Mouse (Mus musculus) limb, embryonic 12.5 days (tissue): ENCODE measurements around the gene Dll4. TPM values are rescaled to one million over a fixed set of nuclear protein-coding genes. Genes with fewer than 3 reads are reported as not detected.

Experiments
- ATAC-seq: fragments of 200-750 bp; cut with Nextera tagmentation; 2 replicates; pipeline ENCODE4 v1.8.0; 2017; ENCODE audit warnings: low read depth, moderate TSS enrichment; ENCODE audit not compliant: insufficient number of reproducible peaks, insufficient read depth, low FRiP score, low TSS enrichment
- H3K27ac ChIP-seq: fragments of 300-500 bp; sonication (generic); 2 replicates; pipeline ENCODE4 v1.5.1; 2016; ENCODE audit warnings: mild to moderate bottlenecking, moderate library complexity
- H3K27me3 ChIP-seq: fragments of 300-500 bp; sonication (generic); 2 replicates; pipeline ENCODE4 v1.6.1; 2016; ENCODE audit warnings: mild to moderate bottlenecking, moderate library complexity
- H3K36me3 ChIP-seq: fragments of 300-500 bp; sonication (generic); 2 replicates; pipeline ENCODE4 v1.6.1; 2016; ENCODE audit warnings: mild to moderate bottlenecking, moderate library complexity
- H3K4me1 ChIP-seq: fragments of 300-500 bp; sonication (generic); replicated peaks from 2 replicates; pipeline ENCODE4 v1.6.1; 2016
- H3K4me2 ChIP-seq: fragments of 300-500 bp; sonication (generic); 2 replicates; pipeline ENCODE4 v1.6.1; 2016; ENCODE audit warnings: mild to moderate bottlenecking, moderate library complexity
- H3K4me3 ChIP-seq: fragments of 300-500 bp; sonication (generic); replicated peaks from 2 replicates; pipeline ENCODE4 v1.5.1; 2016; ENCODE audit warnings: mild to moderate bottlenecking
- H3K9ac ChIP-seq: fragments of 300-500 bp; sonication (generic); replicated peaks from 2 replicates; pipeline ENCODE4 v1.6.1; 2016; ENCODE audit warnings: mild to moderate bottlenecking, moderate library complexity
- H3K9me3 ChIP-seq: fragments of 300-500 bp; sonication (generic); 2 replicates; pipeline ENCODE4 v1.6.1; 2016; ENCODE audit warnings: mild to moderate bottlenecking, moderate library complexity
- WGBS: fragments of 180-500 bp; shearing (Covaris S2); methylation state at CpG from one replicate; pipeline ENCODE4 v1.1.7; 2016; 5-methylcytosine and 5-hydroxymethylcytosine counted together
- polyA plus RNA-seq: library from polyadenylated mRNA; unstranded; fragments of >200 nt; fragmentation: Nextera tagmentation; extraction: Ambion mirVana; gene quantifications from 2 replicates; pipeline ENCODE4 v1.2.1, GENCODE M21; 2016

Dll4 gene
- polyA plus RNA-seq, 1 experiment from 2014 or later: 5.3 TPM

DNA sequence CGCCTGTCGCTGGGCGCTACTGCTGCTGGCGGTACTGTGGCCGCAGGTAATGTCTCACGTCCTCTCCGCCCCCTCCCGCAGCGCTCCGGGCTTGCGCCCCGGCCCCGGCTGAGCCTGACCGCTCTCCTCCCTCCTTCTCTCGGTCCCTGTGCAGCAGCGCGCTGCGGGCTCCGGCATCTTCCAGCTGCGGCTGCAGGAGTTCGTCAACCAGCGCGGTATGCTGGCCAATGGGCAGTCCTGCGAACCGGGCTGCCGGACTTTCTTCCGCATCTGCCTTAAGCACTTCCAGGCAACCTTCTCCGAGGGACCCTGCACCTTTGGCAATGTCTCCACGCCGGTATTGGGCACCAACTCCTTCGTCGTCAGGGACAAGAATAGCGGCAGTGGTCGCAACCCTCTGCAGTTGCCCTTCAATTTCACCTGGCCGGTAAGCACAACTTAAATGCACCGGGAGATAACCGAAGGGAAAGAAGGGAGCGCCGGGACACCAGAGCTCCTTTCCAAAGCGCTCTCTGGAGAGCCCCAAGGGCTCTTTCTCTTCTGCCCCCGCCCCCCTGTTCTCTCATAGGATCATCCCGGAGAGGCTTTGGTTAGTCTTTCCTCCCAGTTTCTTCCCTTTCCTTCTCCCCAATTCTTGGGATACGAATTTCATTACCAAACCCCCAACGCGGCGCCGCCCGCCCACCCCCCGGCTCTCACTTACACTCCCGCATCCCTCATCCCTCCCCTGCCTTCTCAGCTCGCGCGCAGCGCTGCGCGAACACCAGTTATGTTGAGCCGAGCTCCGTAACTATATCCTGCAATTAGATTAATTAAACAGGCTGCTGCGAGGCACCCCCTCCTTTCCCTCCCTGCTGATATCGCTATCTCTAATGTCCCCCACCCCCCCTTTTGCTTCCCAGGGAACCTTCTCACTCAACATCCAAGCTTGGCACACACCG lies 847 bp downstream of the Dll4 start:
- H3K9me3 ChIP-seq: no peaks in the 10 kb centered on the region
- no peak for ATAC-seq
- peak overlapping the region; percentile 82 for H3K4me2 ChIP-seq
- peak overlapping the region; percentile 57 for H3K9ac ChIP-seq
- WGBS: under 1% methylated on average over 61 of the region's 61 CpGs
- 0 out of 2 replicates have a peak overlapping the region, but pooled peaks have one; percentile 4 for H3K27ac ChIP-seq
- H3K4me3 ChIP-seq: peak overlapping the region; percentile 51
- peaks cover 100% of the 10 kb centered on the region for H3K27me3 ChIP-seq
- H3K4me1 ChIP-seq: peaks cover 55% of the 10 kb centered on the region
- H3K36me3 ChIP-seq: no peaks in the 10 kb centered on the region

DNA sequence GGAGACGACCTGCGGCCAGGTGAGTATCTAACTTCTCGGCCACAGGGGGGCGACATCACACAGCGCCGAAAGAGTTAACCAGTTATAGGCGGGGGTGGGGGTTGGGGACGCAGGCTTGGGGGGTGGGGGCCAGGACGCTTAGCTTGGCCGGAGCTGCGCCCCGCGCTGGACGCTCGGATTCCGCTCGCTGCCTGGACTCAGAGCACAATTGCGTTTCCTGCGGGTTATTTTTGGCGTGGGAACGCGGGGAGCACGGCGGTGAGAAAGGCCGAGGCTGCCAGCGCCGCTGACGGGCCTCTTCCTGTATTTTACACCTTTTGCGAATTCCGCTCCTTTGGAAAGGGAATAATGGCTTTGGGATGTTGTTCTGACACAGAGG lies 1.5 kb downstream of the Dll4 start:
- peak overlapping the region; percentile 51 for H3K4me3 ChIP-seq
- WGBS: under 1% methylated on average over 30 of the region's 30 CpGs
- H3K4me1 ChIP-seq: peaks cover 50% of the 10 kb centered on the region
- no peak overlapping the region for H3K27ac ChIP-seq
- H3K36me3 ChIP-seq: no peaks in the 10 kb centered on the region
- H3K27me3 ChIP-seq: peaks cover 100% of the 10 kb centered on the region
- peak overlapping the region; percentile 82 for H3K4me2 ChIP-seq
- H3K9ac ChIP-seq: peak overlapping the region; percentile 34; the same call in 1 of the 2 replicates
- no peak for ATAC-seq
- no peaks in the 10 kb centered on the region for H3K9me3 ChIP-seq

DNA sequence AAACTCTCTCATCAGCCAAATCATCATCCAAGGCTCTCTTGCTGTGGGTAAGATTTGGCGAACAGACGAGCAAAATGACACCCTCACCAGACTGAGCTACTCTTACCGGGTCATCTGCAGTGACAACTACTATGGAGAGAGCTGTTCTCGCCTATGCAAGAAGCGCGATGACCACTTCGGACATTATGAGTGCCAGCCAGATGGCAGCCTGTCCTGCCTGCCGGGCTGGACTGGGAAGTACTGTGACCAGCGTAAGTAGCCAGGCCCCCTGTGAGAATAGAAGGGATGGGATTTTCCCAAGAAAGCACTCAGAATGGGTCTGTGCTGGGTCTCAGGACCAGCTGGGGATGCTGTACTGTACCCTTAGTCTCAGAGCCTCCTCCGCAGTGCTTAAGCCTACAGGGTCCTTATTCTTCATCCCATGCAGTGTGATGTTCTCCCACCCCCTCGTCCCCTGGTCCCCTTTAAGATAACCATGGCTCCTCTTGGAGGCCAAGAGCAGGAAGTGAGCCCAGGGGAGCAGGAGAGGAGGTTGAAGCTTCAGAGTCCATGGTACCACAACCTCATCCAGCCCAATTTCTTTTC lies 2.5 kb downstream of the Dll4 start:
- Histone ChIP-seq H3K27me3 (peaks cover 97% of the 10 kb centered on the region), H3K4me2 (peak overlapping the region; percentile 2)

DNA sequence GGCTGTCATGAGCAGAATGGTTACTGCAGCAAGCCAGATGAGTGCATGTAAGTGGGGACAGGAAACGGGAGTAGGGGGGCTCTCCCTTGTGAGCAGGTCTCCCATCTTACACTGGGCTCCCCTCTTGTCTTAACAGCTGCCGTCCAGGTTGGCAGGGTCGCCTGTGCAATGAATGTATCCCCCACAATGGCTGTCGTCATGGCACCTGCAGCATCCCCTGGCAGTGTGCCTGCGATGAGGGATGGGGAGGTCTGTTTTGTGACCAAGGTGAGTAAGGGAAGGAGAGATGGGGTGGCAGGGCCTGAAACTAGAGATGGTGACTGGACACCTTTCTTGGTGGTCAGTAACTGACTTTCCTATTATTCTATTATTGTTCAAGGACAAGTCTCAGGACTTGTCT lies 3.0 kb downstream of the Dll4 start:
- no peaks in the 10 kb centered on the region for H3K36me3 ChIP-seq
- no peak for ATAC-seq
- H3K27ac ChIP-seq: no peak overlapping the region
- H3K4me2 ChIP-seq: peak overlapping the region; percentile 4; the same call in 1 of the 2 replicates
- H3K9ac ChIP-seq: no peak overlapping the region
- H3K9me3 ChIP-seq: no peaks in the 10 kb centered on the region
- peaks cover 92% of the 10 kb centered on the region for H3K27me3 ChIP-seq
- peaks cover 42% of the 10 kb centered on the region for H3K4me1 ChIP-seq
- no peak overlapping the region for H3K4me3 ChIP-seq
- WGBS: 36% methylated on average over 5 of the region's 5 CpGs

More for the DNA sequence above, 2.5 kb downstream of the Dll4 start:
- no peaks in the 10 kb centered on the region for H3K9me3 ChIP-seq
- no peaks in the 10 kb centered on the region for H3K36me3 ChIP-seq
- H3K9ac ChIP-seq: no peak overlapping the region
- 13% methylated on average over 11 of the region's 11 CpGs for WGBS
- H3K27ac ChIP-seq: no peak overlapping the region
- H3K4me3 ChIP-seq: peak overlapping the region; percentile 17; the same call in 1 of the 2 replicates
- ATAC-seq: no peak
- H3K4me1 ChIP-seq: peaks cover 42% of the 10 kb centered on the region

DNA sequence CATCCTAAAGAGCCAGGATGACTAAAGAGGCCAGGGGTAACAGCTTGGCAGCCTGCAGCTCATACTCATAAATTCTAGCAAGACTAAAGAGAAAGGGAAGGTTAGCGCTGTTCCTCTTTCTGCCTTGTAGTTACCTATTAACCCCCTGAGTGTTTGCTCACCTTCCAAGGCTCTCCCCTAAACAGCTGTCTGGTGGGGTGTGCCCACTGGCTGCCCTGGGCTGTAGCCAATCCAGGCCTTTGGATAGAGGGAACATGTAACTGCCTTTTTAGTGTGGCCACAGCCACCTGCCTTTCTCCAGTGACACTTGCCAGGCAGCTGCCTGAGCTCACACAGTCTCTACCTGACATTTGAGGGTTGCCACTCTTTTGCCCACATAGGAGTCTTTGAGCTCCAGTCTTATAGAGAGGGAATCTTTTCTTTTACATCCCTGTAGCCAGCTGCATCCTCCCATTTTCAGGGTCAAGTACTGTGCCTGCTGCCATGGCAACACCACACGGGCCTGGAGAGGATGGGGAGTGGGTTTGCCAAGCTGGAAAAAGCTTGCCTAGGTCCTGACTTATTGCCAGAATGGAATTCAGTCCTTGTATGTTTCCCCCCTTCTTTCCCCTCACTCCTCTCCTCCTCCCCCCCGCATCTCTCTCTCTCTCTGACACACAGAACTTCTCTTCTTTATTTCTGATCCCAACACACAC lies 3.7 kb downstream of the Dll4 start:
- ATAC-seq: no peak

DNA sequence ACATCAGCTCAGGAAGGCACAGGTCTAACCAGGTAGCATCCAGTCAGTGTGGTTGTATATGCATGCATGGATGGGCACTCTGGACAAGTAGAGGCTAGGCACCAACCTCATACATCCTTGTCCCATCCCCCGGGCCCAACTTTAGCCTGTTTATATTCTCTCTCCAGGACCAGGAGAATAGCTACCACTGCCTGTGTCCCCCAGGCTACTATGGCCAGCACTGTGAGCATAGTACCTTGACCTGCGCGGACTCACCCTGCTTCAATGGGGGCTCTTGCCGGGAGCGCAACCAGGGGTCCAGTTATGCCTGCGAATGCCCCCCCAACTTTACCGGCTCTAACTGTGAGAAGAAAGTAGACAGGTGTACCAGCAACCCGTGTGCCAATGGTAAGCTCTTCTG lies 5.2 kb downstream of the Dll4 start:
- no peak for ATAC-seq
- 86% methylated on average over 8 of the region's 8 CpGs for WGBS
- H3K27me3 ChIP-seq: peaks cover 78% of the 10 kb centered on the region

More for the DNA sequence above, 3.7 kb downstream of the Dll4 start:
- Histone ChIP-seq H3K27me3 (peaks cover 90% of the 10 kb centered on the region), H3K27ac (no peak overlapping the region), H3K9me3 (no peaks in the 10 kb centered on the region), H3K9ac (no peak overlapping the region), H3K4me3 (no peak overlapping the region), H3K36me3 (no peaks in the 10 kb centered on the region), H3K4me2 (0 out of 2 replicates have a peak overlapping the region, but pooled peaks have one; percentile 4), H3K4me1 (peaks cover 36% of the 10 kb centered on the region)
- WGBS: 52% methylated on average over 3 of the region's 3 CpGs

DNA sequence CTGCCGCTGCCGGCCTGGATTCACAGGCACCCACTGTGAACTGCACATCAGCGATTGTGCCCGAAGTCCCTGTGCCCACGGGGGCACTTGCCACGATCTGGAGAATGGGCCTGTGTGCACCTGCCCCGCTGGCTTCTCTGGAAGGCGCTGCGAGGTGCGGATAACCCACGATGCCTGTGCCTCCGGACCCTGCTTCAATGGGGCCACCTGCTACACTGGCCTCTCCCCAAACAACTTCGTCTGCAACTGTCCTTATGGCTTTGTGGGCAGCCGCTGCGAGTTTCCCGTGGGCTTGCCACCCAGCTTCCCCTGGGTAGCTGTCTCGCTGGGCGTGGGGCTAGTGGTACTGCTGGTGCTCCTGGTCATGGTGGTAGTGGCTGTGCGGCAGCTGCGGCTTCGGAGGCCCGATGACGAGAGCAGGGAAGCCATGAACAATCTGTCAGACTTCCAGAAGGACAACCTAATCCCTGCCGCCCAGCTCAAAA lies 6.6 kb downstream of the Dll4 start:
- no peak overlapping the region for H3K4me3 ChIP-seq
- H3K4me1 ChIP-seq: peaks cover 7% of the 10 kb centered on the region; the same call in 1 of the 2 replicates
- H3K27me3 ChIP-seq: peaks cover 69% of the 10 kb centered on the region
- no peak overlapping the region for H3K4me2 ChIP-seq
- H3K36me3 ChIP-seq: no peaks in the 10 kb centered on the region
- no peak overlapping the region for H3K27ac ChIP-seq
- H3K9me3 ChIP-seq: no peaks in the 10 kb centered on the region
- 71% methylated on average over 24 of the region's 24 CpGs for WGBS
- ATAC-seq: no peak
- H3K9ac ChIP-seq: no peak overlapping the region

More for the DNA sequence above, 5.2 kb downstream of the Dll4 start:
- no peaks in the 10 kb centered on the region for H3K36me3 ChIP-seq
- H3K27ac ChIP-seq: no peak overlapping the region
- H3K9ac ChIP-seq: no peak overlapping the region
- no peaks in the 10 kb centered on the region for H3K9me3 ChIP-seq
- peaks cover 21% of the 10 kb centered on the region for H3K4me1 ChIP-seq
- H3K4me2 ChIP-seq: no peak overlapping the region
- H3K4me3 ChIP-seq: no peak overlapping the region

DNA sequence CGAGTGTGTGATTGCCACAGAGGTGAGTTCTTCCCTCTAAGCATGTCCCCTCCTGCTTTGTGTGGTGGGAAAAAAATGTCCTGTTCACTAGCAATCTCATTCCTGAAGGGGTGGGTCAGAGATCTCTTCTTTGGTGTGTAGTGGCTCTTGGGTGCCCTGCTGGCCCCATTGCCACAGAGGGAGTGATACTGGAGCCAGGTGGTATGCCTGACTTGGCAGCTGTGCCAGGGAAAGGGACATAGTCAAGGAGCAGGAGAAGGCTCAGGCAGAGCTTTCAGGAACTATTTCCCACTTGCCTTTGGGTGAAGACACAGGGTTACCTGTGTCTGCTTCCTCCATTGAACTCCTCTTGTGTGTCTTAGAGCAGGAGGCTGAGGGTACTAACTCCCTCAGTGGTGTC lies 8.6 kb downstream of the Dll4 start:
- Histone ChIP-seq H3K4me3 (no peak overlapping the region), H3K27ac (no peak overlapping the region), H3K4me2 (no peak overlapping the region), H3K4me1 (peaks cover 9% of the 10 kb centered on the region), H3K36me3 (no peaks in the 10 kb centered on the region), H3K9me3 (no peaks in the 10 kb centered on the region), H3K27me3 (peaks cover 50% of the 10 kb centered on the region), H3K9ac (no peak overlapping the region)
- WGBS: 31% methylated on average over 1 of the region's 1 CpGs
- ATAC-seq: no peak

DNA sequence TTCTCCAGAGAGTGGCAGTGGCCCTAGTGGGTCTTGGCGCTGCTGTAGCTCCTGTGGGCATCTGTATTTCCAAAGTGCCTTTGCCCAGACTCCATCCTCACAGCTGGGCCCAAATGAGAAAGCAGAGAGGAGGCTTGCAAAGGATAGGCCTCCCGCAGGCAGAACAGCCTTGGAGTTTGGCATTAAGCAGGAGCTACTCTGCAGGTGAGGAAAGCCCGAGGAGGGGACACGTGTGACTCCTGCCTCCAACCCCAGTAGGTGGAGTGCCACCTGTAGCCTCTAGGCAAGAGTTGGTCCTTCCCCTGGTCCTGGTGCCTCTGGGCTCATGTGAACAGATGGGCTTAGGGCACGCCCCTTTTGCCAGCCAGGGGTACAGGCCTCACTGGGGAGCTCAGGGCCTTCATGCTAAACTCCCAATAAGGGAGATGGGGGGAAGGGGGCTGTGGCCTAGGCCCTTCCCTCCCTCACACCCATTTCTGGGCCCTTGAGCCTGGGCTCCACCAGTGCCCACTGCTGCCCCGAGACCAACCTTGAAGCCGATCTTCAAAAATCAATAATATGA lies 9.5 kb downstream of the Dll4 start:
- Histone ChIP-seq H3K36me3 (no peaks in the 10 kb centered on the region), H3K27ac (no peak overlapping the region), H3K9me3 (no peaks in the 10 kb centered on the region), H3K4me1 (peaks cover 9% of the 10 kb centered on the region), H3K27me3 (peaks cover 41% of the 10 kb centered on the region), H3K9ac (no peak overlapping the region), H3K4me2 (no peak overlapping the region), H3K4me3 (no peak overlapping the region)
- ATAC-seq: no peak
- WGBS: 71% methylated on average over 7 of the region's 7 CpGs

DNA sequence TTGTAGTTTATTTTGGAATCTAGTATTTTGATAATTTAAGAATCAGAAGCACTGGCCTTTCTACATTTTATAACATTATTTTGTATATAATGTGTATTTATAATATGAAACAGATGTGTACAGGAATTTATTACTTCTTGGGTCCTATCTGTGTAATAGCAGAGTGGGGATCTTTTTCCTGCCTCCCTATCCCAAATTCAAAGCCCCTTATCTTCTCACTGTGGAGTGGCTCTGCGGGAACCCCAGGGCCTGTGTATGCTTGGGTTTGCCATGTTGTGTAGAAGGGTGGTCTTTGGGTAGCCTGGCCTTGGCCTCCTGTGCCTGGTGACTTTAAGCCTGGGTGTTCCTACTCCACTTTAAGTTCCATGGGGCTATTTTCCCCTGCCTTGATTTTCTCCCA lies 10.0 kb downstream of the Dll4 start:
- 88% methylated on average over 1 of the region's 1 CpGs for WGBS
- peaks cover 36% of the 10 kb centered on the region for H3K27me3 ChIP-seq
- no peak overlapping the region for H3K27ac ChIP-seq
- ATAC-seq: no peak
- H3K4me2 ChIP-seq: no peak overlapping the region
- H3K9ac ChIP-seq: no peak overlapping the region
- H3K36me3 ChIP-seq: no peaks in the 10 kb centered on the region
- H3K4me1 ChIP-seq: peaks cover 9% of the 10 kb centered on the region
- no peaks in the 10 kb centered on the region for H3K9me3 ChIP-seq
- no peak overlapping the region for H3K4me3 ChIP-seq
